Mouse (Mus musculus) spleen, adult 2 months (tissue): ENCODE measurements around the gene Kcna5. TPM values are rescaled to one million over a fixed set of nuclear protein-coding genes. Genes with fewer than 3 reads are reported as not detected.

Source experiments
- DNase-seq, 2 experiments: peaks; one replicate each; pipeline versions ENCODE4 v3.0.0 to v3.0.0-alpha.2; 2012 to 2021; ENCODE audit warnings: low spot score in 2 of 2, low read depth in 1 of 2
- H3K27ac ChIP-seq: fragments of 200-500 bp; 2 replicates; pipeline ENCODE4 v1.5.1; 2012; ENCODE audit warnings: low read length, inconsistent platforms; ENCODE audit not compliant: insufficient read depth
- H3K27me3 ChIP-seq: fragments of 200-500 bp; 2 replicates; pipeline ENCODE4 v1.6.1; 2012; ENCODE audit warnings: mild to moderate bottlenecking, moderate library complexity, low read length, inconsistent platforms; ENCODE audit not compliant: control insufficient read depth, insufficient read depth
- H3K36me3 ChIP-seq: fragments of 200-500 bp; 2 replicates; pipeline ENCODE4 v1.6.1; 2012; ENCODE audit warnings: mild to moderate bottlenecking, low read length, inconsistent platforms; ENCODE audit not compliant: control insufficient read depth, insufficient read depth
- H3K4me1 ChIP-seq: fragments of 200-500 bp; 2 replicates; pipeline ENCODE4 v1.6.1; 2011; ENCODE audit warnings: inconsistent platforms; ENCODE audit not compliant: control insufficient read depth, insufficient read depth, insufficient read length
- H3K4me3 ChIP-seq: fragments of 200-500 bp; 2 replicates; pipeline ENCODE4 v1.5.1; 2011; ENCODE audit warnings: mild to moderate bottlenecking, inconsistent platforms; ENCODE audit not compliant: insufficient read depth, insufficient read length; ENCODE audit errors: extremely low read depth
- CTCF ChIP-seq: fragments of 200-500 bp; IDR thresholded peaks from 2 replicates; pipeline ENCODE4 v1.5.1; 2011; ENCODE audit warnings: mild to moderate bottlenecking, inconsistent platforms; ENCODE audit not compliant: insufficient read depth, insufficient read length, insufficient replicate concordance; ENCODE audit errors: extremely low read depth
- POLR2A ChIP-seq: fragments of 200-500 bp; IDR thresholded peaks from 2 replicates; pipeline ENCODE4 v1.6.1; 2011; ENCODE audit warnings: low read depth, low read length, inconsistent platforms
- WGBS: fragments of 180-500 bp; shearing (Covaris S2); methylation state at CpG from one replicate; pipeline ENCODE4 v1.1.7; 2018; 5-methylcytosine and 5-hydroxymethylcytosine counted together
- polyA plus RNA-seq: library from polyadenylated mRNA; depleted of rRNA; stranded (reverse); fragments of >200 nt; gene quantifications from 2 replicates; pipeline ENCODE4 v1.2.3, GENCODE M21; 2012

Kcna5 gene
- polyA plus RNA-seq, 1 experiment, result 0.25 TPM

GRCm38 (mm10) chr6:126537512-126537911 lies 2.3 kb upstream of the Kcna5 start:
- 70% methylated on average over 2 of the region's 2 CpGs for WGBS
- Histone ChIP-seq H3K4me3 (no peak overlapping the region), H3K27me3 (no peaks in the 10 kb centered on the region), H3K27ac (no peak overlapping the region), H3K4me1 (no peaks in the 10 kb centered on the region), H3K36me3 (no peaks in the 10 kb centered on the region)
- no peak for DNase-seq
- TF ChIP-seq POLR2A (no peak), CTCF (no peak)

GRCm38 (mm10) chr6:126536926-126537325 lies 1.7 kb upstream of the Kcna5 start:
- Histone ChIP-seq H3K27me3 (no peaks in the 10 kb centered on the region), H3K36me3 (no peaks in the 10 kb centered on the region), H3K4me3 (no peak overlapping the region), H3K27ac (no peak overlapping the region), H3K4me1 (no peaks in the 10 kb centered on the region)
- no peak for TF ChIP-seq POLR2A
- no peak for TF ChIP-seq CTCF
- WGBS, result 77% methylated on average over 4 of the region's 4 CpGs
- DNase-seq, result no peak

- Histone ChIP-seq H3K4me3 (no peak overlapping the region), H3K4me1 (no peaks in the 10 kb centered on the region), H3K27ac (no peak overlapping the region), H3K36me3 (no peaks in the 10 kb centered on the region), H3K27me3 (no peaks in the 10 kb centered on the region)
- TF ChIP-seq POLR2A (no peak), CTCF (no peak)
- 41% methylated on average over 1 of the region's 1 CpGs for WGBS
- DNase-seq, result no peak
These were observed 679 bp upstream of the Kcna5 start for GRCm38 (mm10) chr6:126535911-126536270.

GRCm38 (mm10) chr6:126534531-126535207 lies 543 bp downstream of the Kcna5 start:
- no peak for TF ChIP-seq CTCF
- TF ChIP-seq POLR2A, result no peak
- no peaks in the 10 kb centered on the region for H3K27me3 ChIP-seq
- H3K36me3 ChIP-seq, result no peaks in the 10 kb centered on the region
- no peaks in the 10 kb centered on the region for H3K4me1 ChIP-seq
- no peak overlapping the region for H3K27ac ChIP-seq
- no peak for DNase-seq
- whole genome bisulfite sequencing, result 15% methylated on average over 31 of the region's 31 CpGs
- H3K4me3 ChIP-seq, result no peak overlapping the region

- WGBS, result 85% methylated on average over 4 of the region's 4 CpGs
- H3K27me3 ChIP-seq, result no peaks in the 10 kb centered on the region
- DNase-seq, result no peak
These were observed 3.9 kb downstream of the Kcna5 start for GRCm38 (mm10) chr6:126531306-126531705.

GRCm38 (mm10) chr6:126530019-126530418 lies 5.2 kb downstream of the Kcna5 start:
- Histone ChIP-seq H3K4me1 (no peaks in the 10 kb centered on the region), H3K27ac (no peak overlapping the region), H3K27me3 (no peaks in the 10 kb centered on the region), H3K36me3 (no peaks in the 10 kb centered on the region), H3K4me3 (no peak overlapping the region)
- DNase-seq, result no peak
- no peak for TF ChIP-seq POLR2A
- no peak for TF ChIP-seq CTCF
- 61% methylated on average over 3 of the region's 3 CpGs for WGBS

More at GRCm38 (mm10) chr6:126531306-126531705, 3.9 kb downstream of the Kcna5 start:
- Histone ChIP-seq H3K4me3 (no peak overlapping the region), H3K4me1 (no peaks in the 10 kb centered on the region), H3K27ac (no peak overlapping the region), H3K36me3 (no peaks in the 10 kb centered on the region)
- TF ChIP-seq POLR2A (no peak), CTCF (no peak)

GRCm38 (mm10) chr6:126514720-126515119 lies 20.5 kb downstream of the Kcna5 start:
- H3K4me1 ChIP-seq, result no peaks in the 10 kb centered on the region
- WGBS, result 67% methylated on average over 10 of the region's 10 CpGs
- H3K4me3 ChIP-seq, result no peak overlapping the region
- no peaks in the 10 kb centered on the region for H3K36me3 ChIP-seq
- H3K27me3 ChIP-seq, result no peaks in the 10 kb centered on the region
- TF ChIP-seq POLR2A (no peak), CTCF (no peak)
- H3K27ac ChIP-seq, result no peak overlapping the region
- no peak for DNase-seq
